Mouse (Mus musculus) neural tube, embryonic 10.5 days (tissue): ENCODE data around the gene Ccsap.
"Not testable (repeated sequence)": the region's sequence is repeated elsewhere in the genome, so short reads cannot be mapped to it uniquely, and the experiment has no call there.

Source experiments
- DNase-seq: peaks from one replicate; pipeline ENCODE4 v3.0.0-alpha.2; 2017; ENCODE audit warnings: low spot score; ENCODE audit errors: extremely low spot score

Gene Ccsap

DNA sequence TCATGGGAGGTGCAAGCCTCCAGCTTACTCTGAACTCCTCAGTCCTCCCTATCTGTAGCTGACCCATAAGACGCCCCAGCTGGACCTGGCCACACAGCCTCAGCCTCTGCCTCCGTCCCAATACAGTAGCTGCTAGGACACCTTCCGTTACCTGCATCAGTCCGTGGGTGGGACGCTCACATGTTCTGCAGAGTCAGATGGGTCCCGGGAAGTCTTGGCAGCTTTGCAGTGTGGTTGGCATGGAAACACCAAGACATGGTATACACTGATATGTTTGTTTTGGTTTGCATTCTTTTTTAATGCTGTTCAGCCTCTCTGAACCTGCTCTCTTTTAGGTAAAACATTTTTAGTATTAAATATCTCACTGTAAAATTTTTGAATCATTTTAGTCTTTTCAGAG is 23.7 kb downstream of the Ccsap start:
- DNase-seq: no peak

DNA sequence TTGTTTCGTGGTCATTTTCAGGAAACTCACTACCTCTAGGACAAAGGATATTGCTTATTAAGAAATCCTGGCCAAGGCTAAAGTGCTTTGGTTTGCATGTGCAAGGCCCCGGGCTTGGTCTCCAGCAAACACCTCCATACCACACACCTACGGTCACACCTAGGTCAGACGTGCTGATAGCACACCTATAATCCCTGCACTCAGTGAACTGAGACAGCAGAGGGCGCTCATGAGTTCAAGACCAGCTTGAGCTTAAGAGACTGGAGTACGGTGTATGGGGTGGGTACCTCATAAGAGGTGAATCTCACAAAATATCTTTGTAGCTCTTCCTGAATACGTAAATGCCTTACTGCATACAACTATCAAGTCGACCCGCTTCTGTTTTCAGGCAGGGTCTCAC is 24.6 kb downstream of the Ccsap start:
- DNase-seq: peak; percentile 35

DNA sequence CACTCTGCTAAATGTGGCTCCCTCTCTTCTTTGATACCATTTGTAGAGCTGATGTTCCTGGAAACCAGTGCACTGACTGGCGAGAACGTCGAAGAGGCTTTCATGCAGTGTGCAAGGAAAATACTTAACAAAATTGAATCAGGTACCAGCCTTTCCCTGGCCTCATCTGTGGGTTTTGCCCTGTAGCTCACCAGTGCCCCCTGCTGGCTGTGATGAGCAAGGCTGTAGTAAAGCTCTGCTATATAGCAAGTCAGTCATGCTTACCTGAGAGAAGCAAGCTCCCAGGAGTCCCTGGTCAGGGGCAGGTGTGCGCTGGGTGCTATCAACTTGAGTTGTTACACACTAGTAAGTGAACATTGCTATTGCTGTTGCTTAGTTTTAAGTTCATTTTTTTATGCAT is 27.3 kb downstream of the Ccsap start:
- DNase-seq: peak; percentile 33

DNA sequence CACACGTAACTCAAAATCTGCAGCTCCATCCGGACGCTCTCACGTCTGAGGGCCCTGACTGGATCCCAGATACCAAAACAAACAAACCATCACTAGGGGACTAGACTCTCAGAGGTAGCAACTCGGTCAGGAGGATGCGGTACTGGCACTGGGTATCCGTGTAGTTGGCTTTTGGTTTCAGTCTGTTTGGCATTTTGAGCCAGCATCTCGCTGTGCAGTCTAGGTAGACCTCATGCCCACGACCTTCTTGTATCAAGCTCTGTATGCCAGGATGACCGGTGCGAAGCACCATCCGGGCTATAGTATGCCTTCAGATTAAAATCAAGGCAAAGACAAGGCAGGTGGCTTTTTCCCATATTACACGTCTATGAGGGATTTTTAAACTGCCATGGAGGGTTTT is 32.5 kb downstream of the Ccsap start:
- no peak for DNase-seq

DNA sequence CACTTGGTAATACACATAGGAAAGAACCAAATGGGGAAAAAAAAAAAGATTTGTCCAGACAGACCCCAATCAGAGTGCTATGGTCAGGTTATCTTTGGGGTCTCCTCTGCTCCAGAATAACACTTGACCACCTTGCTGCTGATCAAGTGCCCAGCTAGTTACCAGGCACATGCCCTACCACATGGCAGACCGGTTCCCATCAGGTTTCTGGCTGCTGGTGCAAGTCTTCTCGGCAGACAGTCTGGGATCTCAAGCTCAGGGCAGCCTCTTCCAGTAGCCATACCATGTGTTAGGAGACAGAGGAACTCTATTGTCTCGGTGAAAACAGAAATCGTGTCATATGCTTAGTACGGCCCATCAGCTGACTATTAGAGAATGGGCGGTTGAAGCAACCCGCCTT is 33.3 kb downstream of the Ccsap start:
- no peak for DNase-seq

DNA sequence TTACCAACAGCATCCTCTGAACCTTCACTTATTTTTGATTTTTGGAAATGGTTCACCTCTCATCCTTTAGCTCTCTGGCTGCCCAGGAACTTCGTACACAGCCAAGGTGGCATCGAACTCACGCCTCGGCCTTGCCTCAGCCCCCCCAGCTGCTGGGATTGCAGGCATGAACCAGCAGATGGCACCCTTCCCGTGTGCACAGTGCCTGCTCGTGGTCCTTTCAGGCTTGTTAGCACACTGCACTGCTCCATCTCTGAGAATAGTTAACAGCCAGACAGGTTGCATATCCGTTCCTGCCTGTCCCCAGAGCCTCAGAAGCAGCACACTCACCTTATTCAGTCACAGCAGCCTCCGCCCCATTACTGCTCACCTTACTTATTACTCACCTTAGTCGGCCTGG is 34.0 kb downstream of the Ccsap start:
- DNase-seq: peak; percentile 18

DNA sequence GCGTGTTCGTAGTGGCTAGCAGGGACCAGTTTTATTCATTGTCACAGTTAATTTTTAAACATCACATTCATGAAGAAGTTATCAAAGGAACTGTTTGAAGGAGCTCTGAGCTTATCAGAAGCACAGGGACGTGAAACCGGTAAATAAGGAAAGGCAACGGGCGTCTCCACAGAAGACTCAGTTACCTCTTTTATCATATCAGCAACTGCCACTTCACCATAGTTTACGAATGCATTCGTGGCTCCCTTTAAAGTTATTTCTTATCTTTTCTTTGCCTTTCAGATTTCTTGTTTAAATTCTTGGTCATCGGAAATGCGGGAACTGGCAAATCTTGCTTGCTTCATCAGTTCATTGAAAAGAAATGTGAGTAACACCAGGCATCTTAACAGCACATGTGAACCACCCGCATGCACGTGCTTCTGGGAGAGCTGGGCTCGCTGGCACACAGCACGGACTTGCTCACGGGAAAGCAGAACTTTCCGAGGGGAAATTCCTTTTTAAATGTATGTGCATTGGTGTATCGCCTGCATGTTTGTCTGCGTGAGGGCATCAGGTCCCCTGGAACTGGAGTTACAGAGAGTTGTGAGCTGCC is 36.4 kb downstream of the Ccsap start:
- no peak for DNase-seq

DNA sequence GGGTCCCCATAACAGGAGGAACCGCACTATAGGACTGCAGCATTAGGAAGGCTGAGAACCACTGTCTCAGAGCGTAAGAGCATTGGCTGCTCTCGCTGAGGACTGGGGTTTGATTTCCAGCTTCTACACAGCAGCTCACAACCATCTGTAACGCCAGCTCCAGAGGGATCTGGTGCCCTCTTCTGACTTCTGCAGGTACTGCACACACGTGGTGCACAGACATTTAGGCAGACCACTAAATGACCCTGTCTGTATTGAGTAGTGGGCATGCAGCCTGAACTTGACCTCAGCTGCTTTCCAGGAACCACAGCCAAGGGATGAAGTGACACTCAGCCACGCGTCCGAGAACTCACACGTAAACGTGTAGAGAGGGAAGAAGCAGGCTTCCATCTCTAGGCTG is 36.9 kb downstream of the Ccsap start:
- DNase-seq: no peak

DNA sequence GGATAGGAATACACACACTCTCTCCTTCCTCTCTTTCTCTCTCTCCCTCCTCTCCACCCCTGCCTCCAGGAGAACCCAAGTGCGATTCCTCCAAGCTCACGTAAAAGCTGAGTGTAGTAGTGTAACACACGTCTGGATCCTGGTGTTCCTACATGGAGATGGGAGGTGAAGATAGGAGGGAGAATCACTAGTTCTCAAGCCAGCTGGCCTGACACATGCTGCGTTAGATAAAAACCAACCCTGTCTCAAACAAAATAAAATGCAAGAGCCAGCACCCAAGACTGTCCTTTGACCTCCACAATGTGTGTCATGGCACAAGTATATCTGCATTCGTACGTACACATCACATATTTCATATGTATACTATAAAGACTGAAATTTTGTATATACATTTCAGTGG is 39.2 kb downstream of the Ccsap start:
- no peak for DNase-seq

DNA sequence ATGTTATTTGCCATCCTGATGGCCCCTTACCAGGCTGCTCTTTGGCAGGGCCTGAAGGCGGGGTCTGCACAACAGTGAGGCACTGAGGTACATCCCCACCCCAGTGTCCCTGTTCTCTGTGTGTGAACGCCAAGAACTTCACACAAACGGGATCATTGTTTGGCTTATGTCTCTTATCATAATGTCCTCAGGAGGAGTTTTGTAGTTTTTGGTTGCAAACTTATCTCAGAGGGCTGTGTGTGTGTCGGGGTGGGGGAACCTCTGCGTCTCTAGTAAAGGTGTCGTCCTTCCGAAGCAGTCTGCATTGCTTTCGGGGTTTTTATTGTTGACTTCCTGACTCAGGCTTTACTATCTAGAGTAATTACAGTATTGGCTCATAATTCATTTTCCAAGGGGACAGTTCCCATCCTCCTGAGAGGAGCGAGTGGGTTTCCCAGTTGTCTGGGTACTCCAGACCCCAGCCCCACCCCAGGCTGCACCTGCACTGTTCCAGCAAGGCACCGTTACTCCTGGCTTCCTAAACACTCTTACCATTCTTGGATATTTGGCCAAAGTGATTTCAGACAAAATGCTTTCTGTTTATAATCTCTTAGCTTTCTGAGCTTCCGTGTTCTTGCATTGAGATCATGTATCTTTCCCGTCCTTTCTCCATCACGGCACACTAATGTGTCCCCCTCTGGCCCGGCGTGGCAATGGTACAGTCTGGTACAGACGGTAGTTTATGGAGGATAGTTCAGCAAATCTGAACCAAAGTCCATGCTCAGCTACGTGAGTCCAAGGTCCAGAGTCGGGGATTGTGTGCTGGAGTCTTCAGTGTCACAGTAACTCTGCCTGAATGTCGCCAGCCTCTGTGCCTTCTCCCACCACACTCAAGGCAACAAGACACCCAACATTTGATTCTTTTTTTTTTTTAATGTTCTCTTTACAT is 40.1 kb downstream of the Ccsap start:
- DNase-seq: no peak

DNA sequence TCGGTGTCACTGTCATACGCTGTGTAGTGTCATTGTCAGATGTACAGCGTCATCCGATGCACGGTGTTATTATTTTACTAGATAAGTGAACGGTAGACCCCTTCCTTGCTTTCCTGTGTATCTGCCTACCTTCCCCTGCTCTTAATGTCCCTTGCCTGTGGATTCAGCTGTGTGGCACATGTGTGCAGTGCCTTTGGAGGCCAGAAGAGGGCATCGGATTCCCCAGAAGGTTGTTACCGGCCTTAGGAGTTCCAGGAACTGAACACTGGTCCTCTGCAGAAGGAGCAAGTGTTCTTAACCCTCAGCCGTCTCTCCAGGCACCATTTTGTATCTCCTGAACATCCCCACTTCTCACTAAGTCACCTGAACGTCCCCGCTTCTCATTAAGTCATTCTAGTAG is 42.3 kb downstream of the Ccsap start:
- no peak for DNase-seq

DNA sequence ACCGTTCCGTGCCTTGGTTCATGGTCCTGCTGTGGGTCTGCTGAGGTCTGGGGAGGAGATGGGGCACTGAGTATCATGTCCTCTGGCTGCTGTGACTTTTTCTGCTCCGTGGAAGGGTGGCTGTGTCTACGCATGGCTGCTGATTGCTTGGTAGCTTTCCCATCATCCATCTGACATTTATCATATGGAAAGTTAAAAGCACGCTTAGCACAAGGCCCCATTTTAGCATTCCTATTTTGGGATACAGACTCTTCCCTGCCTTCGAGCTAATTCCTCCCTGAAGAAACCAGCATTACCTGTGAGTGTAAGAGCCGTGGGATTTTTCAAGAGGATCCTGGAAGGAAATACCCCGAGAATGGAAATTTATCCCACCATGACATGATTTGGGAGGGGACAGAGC is 43.1 kb downstream of the Ccsap start:
- DNase-seq: no peak

DNA sequence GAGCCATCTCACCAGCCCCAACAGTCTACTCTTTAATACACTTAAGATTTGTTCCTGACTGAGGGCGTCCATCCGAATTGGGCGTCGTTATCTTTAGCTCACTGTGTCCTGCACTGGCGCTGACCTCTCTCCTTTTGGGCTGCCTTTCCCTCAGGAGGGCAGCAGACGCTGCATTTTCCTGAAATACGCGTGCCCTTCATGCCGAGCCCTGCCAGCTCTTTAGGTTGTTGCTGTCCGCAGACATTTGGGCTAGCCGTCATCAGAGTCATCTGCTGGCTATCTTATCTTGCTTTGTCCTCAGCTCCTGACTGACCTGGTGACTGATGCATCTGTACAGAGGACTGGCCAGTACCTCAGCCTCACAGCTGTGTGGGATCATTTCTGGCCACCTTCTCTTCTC is 44.7 kb downstream of the Ccsap start:
- no peak for DNase-seq

DNA sequence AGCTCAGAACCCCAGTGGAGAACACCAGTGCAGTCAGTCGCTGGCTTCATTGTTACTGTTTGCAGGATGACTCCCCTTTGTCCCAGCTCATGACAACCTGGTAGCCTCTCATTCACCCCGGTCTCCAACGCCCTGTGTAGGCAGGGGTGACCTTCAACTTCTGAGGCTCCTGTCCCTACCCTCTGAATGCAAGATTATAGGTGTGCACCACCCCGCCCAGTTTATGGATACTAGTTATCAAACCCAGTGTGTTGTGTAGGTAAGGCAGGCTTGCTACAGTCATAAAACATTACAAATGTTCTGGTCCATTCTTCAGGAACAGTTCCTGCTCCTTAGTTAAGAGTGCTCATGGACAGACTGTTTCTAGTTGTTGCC is 46.1 kb downstream of the Ccsap start:
- no peak for DNase-seq

DNA sequence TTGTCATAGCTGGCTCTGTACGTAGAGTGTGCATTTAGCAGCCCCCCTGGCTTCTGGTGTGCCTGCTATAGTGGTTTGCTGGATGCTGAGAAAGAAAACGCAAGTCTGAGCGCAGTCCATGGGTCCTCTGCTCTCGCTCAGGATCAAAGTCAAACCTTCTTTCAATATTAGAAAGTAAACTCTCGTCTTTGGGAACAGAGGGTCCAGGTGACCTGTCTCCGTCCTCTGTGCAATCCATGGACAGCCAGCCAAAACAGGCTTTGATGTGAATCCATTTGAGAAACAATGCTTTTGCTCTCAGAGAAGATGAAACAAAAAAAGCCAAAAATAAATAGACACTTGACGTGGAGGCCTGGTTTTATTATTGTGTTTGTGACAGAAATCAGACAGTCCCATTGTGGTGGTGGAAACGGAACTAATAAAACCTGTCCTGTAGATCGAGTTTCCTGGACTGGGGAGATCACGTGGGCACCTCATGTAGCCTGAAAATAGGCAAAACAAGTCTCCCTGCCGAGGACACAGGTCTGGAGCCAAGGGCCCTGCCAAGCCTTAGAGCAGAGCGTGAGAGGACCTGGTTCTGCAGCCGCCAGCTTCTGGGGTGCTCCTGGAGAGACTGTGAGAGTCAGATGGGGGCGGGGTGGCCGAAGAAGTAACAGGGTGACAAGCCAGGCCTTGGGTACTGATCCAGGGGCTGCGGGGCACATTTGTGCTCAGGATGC is 46.7 kb downstream of the Ccsap start:
- DNase-seq: no peak

DNA sequence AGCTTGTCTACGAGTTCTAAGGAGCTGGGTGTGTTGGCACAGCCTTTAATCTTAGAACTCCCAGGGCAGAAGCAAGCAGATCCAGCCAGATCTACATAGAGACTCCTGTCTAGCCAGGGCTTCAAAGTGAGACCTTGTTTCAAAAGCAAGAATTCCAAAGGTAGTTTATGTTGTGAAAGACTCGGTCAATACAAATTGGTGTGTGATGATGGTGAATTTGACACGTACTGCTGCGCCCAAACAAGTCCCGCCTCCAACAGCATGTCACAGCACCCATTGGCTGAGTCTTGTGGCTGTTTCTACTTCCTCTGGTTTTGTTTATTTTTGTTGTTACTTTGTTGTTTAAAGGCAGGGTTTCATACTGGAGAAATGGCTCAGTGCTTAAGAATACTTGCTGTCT is 47.8 kb downstream of the Ccsap start:
- DNase-seq: no peak

DNA sequence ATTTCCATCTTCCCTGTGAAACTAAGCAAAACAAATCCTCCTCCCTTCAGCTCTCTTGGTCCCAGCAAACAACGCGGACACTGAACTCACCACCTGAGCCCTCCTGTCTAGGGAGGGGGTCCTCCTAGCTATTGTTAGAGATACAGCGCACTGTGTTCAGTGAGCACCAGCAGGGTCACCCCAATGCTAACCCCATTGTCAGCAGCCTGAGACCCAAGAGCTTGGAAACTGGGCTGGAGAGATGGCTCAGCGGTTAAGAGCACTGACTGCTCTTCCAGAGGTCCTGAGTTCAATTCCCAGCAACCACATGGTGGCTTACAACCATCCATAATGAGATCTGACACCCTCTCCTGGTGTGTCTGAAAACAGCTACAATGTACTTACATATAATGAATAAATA is 50.7 kb downstream of the Ccsap start:
- DNase-seq: not testable (repeated sequence)

DNA sequence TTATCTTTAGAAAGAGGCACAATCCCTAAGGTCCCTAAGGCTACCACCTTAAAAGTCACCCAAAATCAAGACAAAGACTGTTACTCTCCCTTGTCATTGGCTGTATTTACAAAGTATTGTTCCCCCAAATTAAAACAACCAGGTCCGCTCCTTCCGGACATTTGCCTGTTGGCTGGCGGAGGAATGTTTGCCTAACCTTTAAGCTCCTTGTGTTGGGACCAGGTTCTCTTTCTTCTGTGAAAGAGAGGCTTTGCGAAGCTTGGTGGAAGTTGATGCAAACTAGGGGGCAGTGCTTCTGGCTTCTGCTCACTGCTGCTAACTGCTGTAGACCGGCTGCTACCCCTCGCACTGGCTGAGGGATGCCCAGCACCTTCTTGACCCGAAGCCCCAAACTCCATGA is 51.3 kb downstream of the Ccsap start:
- no peak for DNase-seq

DNA sequence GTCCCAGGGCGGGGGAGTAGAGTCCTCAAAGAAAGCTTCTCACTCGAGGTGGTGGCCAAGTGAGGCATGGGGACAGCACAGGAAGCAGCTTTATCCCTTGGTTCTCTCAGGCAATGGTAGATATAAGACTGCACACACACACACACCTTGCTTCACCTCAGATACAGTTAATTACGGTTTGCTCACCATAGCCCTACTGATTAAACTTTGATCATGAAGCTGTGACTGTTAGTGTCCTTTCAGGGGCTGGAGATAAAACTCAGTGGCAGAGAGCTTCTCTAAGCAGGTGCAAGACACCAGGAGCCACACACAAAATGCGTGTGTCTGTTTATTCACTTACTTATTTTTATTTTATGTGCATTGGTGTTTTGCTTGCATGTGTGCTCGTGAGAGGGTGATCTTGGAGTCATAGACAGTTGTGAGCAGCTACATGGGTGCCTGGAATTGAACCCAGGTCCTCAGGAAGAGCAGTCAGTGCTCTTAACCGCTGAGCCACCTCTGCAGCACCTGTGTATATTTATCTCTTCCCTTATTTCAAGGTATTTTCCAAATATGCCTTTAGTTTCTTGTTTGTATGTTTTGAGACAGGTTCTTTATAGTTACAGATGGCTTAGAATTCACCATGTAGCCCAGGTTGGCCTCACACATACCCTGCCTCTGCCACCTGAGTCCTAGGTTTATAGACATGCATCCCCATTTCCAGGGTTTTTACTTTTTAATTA is 52.0 kb downstream of the Ccsap start:
- no peak for DNase-seq

DNA sequence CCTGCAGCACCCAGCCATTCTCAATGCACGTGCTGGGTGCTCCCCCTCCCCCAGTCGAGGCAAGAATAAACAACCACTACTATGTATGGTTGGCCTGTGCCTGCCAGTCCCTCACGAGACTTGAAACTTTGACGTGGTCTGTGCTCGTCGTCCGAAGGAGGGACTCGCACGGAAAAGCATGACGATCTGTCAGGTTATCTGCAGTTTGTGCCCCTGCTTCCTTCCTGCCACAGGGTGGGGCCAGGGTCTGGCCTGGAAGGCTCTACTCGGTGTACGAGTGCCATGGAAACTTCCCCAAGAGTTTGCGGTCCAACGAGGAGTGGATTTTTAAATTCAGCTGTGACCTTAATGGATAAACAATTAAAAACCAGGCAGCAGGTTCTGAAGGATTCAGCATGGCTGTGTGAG is 53.0 kb downstream of the Ccsap start:
- DNase-seq: no peak

DNA sequence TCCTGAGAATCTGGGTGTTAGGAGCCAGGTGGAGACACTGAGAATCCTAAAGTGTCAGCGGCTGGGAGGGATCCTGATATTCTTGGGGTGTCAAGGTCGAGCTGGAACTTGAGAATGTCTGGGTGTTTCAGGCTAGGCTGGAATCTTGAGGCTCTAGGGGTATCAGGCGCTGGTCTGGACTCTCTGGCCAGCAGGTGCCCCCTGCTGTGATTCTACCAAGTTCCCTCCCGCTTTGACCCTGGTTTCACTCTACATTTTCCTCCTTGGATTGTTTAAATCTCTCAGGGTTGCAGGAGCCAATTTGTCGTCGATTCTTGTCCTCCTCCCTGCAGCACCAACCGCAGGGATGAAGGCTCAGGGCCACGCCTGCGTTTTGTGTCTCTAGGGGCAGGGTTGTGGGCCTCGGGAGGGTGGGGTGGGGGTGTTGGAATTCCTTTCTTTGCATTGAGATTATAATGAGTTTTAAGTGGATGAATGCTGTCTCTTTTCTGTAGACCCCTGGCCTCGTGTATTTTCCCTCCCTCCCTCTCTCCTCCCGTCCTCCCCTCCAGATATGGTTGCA is 53.6 kb downstream of the Ccsap start:
- DNase-seq: no peak
